Mouse (Mus musculus) myocyte (in vitro differentiated cells): ENCODE measurements at regions not wholly inside any gene's neighbourhood (a gene's known extent, or its start where the extent isn't known, plus 50 kb on each side); places are given as distances from the start of the nearest gene placed in this dataset.

Experiments used
- E2F4 ChIP-seq: IDR thresholded peaks from one replicate; pipeline ENCODE4 v1.6.1; 2011; ENCODE audit warnings: mild to moderate bottlenecking, control low read depth, moderate library complexity; ENCODE audit not compliant: insufficient read depth
- MAX ChIP-seq: IDR thresholded peaks from one replicate; pipeline ENCODE4 v1.6.1; 2011; ENCODE audit warnings: low read depth, mild to moderate bottlenecking, control low read depth
- MYOD1 ChIP-seq, 3 experiments: IDR thresholded peaks; one replicate each; pipeline ENCODE4 v1.6.1; 2011; ENCODE audit warnings: control low read depth in 2 of 3, low read depth in 2 of 3, mild to moderate bottlenecking in 2 of 3, moderate library complexity in 1 of 3; ENCODE audit not compliant: insufficient read length in 2 of 3, control insufficient read depth in 1 of 3
- MYOG ChIP-seq, 3 experiments: IDR thresholded peaks; one replicate each; pipeline ENCODE4 v1.6.1; 2011; ENCODE audit warnings: control low read depth in 2 of 3, low read depth in 2 of 3, mild to moderate bottlenecking in 2 of 3; ENCODE audit not compliant: insufficient read length in 2 of 3, control insufficient read depth in 1 of 3, insufficient read depth in 1 of 3
- POLR2A ChIP-seq: IDR thresholded peaks from one replicate; pipeline ENCODE4 v1.6.1; 2011; ENCODE audit warnings: low read depth, mild to moderate bottlenecking, control low read depth, moderate library complexity; ENCODE audit not compliant: insufficient read length
- USF1 ChIP-seq: IDR thresholded peaks from one replicate; pipeline ENCODE4 v1.6.1; 2011; ENCODE audit warnings: low read depth, mild to moderate bottlenecking, control low read depth, moderate library complexity

GRCm38 (mm10) chr6:118302783-118303350, 105.3 kb upstream of the Ret start:
- TF ChIP-seq USF1 (no peak), MAX (no peak), E2F4 (no peak), POLR2A (no peak), MYOG (IDR thresholded peaks at IDR 0.05; ENCODE audit: control insufficient read depth in 1 of 3, insufficient read depth in 1 of 3, insufficient read length in 2 of 3, low read depth in 2 of 3) (no peak), MYOD1 (IDR thresholded peaks at IDR 0.05; ENCODE audit: control insufficient read depth in 1 of 3, insufficient read length in 2 of 3, low read depth in 2 of 3) (no peak)
